Mouse (Mus musculus) forebrain, embryonic 14.5 days (tissue): ENCODE measurements around the gene Gm14435. TPM values are rescaled to one million over a fixed set of nuclear protein-coding genes. Genes with fewer than 3 reads are reported as not detected.
"Not testable (repeated sequence)": the region's sequence is repeated elsewhere in the genome, so short reads cannot be mapped to it uniquely, and the experiment has no call there.

Source experiments
- ATAC-seq: fragments of 200-750 bp; cut with Nextera tagmentation; 2 replicates; pipeline ENCODE4 v1.8.0; 2017; ENCODE audit warnings: mild to moderate bottlenecking, moderate library complexity
- DNase-seq: peaks from one replicate; pipeline ENCODE4 v3.0.0-alpha.2; 2015; ENCODE audit warnings: low spot score
- H3K27ac ChIP-seq: fragments of 300-500 bp; sonication (generic); 2 replicates; pipeline ENCODE4 v1.5.1; 2014; ENCODE audit warnings: low read depth, mild to moderate bottlenecking, control low read depth, low read length, moderate library complexity
- H3K27me3 ChIP-seq: fragments of 300-500 bp; sonication (generic); replicated peaks from 2 replicates; pipeline ENCODE4 v1.6.1; 2014; ENCODE audit warnings: low read length, control low read depth, mixed read lengths; ENCODE audit not compliant: control insufficient read depth, insufficient read depth
- H3K36me3 ChIP-seq: fragments of 300-500 bp; sonication (generic); 2 replicates; pipeline ENCODE4 v1.6.1; 2014; ENCODE audit warnings: low read length, control low read depth; ENCODE audit not compliant: control insufficient read depth, insufficient read depth
- H3K4me1 ChIP-seq: fragments of 300-500 bp; sonication (generic); 2 replicates; pipeline ENCODE4 v1.6.1; 2014; ENCODE audit warnings: antibody characterized with exemption, low read length, control low read depth; ENCODE audit not compliant: control insufficient read depth, insufficient read depth
- H3K4me2 ChIP-seq: fragments of 300-500 bp; sonication (generic); 2 replicates; pipeline ENCODE4 v1.6.1; 2014; ENCODE audit warnings: mild to moderate bottlenecking, control low read depth, low read length
- H3K4me3 ChIP-seq: fragments of 300-500 bp; sonication (generic); 2 replicates; pipeline ENCODE4 v1.5.1; 2014; ENCODE audit warnings: low read depth, low read length, control low read depth
- H3K9ac ChIP-seq: fragments of 300-500 bp; sonication (generic); 2 replicates; pipeline ENCODE4 v1.6.1; 2014; ENCODE audit warnings: mild to moderate bottlenecking, low read length, control low read depth, moderate library complexity
- H3K9me3 ChIP-seq: fragments of 300-500 bp; sonication (generic); replicated peaks from 2 replicates; pipeline ENCODE4 v1.6.1; 2016; ENCODE audit warnings: low read length, control low read depth, mixed read lengths; ENCODE audit not compliant: control insufficient read depth
- WGBS: fragments of 180-500 bp; shearing (Covaris S2); extraction: QIAGEN DNeasy Blood & Tissue Kit; methylation state at CpG from one replicate; pipeline ENCODE4 v1.1.7; 2014; 5-methylcytosine and 5-hydroxymethylcytosine counted together
- polyA plus RNA-seq: library from polyadenylated mRNA; unstranded; fragments of >200 nt; fragmentation: Nextera tagmentation; extraction: Ambion mirVana; gene quantifications from 2 replicates; pipeline ENCODE4 v1.2.1, GENCODE M21; 2014

Gm14435 gene
- polyA plus RNA-seq = 9.0 and 13.8 TPM in 2 replicates

DNA sequence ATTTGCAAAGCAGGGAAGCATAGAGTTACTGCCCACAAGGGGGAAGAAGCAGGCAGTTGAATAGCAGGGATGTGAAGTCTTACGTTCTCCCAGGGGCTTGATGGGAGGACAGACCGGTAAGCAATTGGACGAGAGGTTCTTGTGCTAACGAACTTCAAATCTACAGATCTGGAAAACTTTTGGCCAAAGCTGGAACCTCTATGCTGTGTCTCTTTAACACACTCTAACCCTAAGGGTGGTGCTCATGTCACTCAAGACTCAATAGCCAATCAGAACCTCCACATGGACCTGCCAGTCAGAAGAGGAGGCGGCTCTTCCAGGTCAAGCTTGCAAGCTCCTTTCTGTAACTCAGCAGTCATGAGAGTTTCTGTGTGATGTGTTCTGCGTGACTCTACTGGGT is at the start of gene Gm14435:
Gene Gm14435, plus strand, starts transcription at position 301 of the 400 bp plus-strand sequence.
- WGBS = no CpG with 5 or more reads among the region's 6 CpGs
- not testable (repeated sequence) for H3K4me1 ChIP-seq, DNase-seq, H3K9me3 ChIP-seq, H3K4me2 ChIP-seq, H3K9ac ChIP-seq, H3K27me3 ChIP-seq, ATAC-seq, H3K4me3 ChIP-seq, H3K27ac ChIP-seq, H3K36me3 ChIP-seq

Other genes with a start within 250 kb of the Gm14435 start
- 14.4 and 17.0 TPM in 2 replicates for gene 2210418O10Rik, start 197.0 kb upstream of the Gm14435 start, polyA plus RNA-seq
- gene Gm11009, start 104.1 kb upstream of the Gm14435 start, polyA plus RNA-seq = not detected in 2 replicates
- gene Gm14434, start 63.2 kb downstream of the Gm14435 start, polyA plus RNA-seq = 28.0 and 29.1 TPM in 2 replicates
- not detected in 2 replicates for gene Zfp967, start 97.5 kb downstream of the Gm14435 start, polyA plus RNA-seq
- gene Gm14308, start 212.8 kb downstream of the Gm14435 start, polyA plus RNA-seq = 18.7 and 19.8 TPM in 2 replicates
- 10.9 and 11.1 TPM in 2 replicates for gene Zfp973, start 246.9 kb downstream of the Gm14435 start, polyA plus RNA-seq